Mouse (Mus musculus) intestine, postnatal 0 days (tissue): Measurements from ENCODE around the gene Pear1. TPM values are rescaled to one million over a fixed set of nuclear protein-coding genes. Genes with fewer than 3 reads are reported as not detected.

Source experiments
- ATAC-seq: fragments of 200-750 bp; cut with Nextera tagmentation; 2 replicates; pipeline ENCODE4 v1.8.0; 2017; ENCODE audit warnings: mild to moderate bottlenecking, moderate TSS enrichment, moderate library complexity
- H3K27ac ChIP-seq: fragments of 300-500 bp; sonication (generic); 2 replicates; pipeline ENCODE4 v1.5.1; 2014; ENCODE audit warnings: mild to moderate bottlenecking, low read depth, low read length, moderate library complexity
- H3K27me3 ChIP-seq: fragments of 300-500 bp; sonication (generic); replicated peaks from 2 replicates; pipeline ENCODE4 v1.6.1; 2014; ENCODE audit warnings: low read length, mixed read lengths; ENCODE audit not compliant: control insufficient read depth, insufficient read depth
- H3K36me3 ChIP-seq: fragments of 300-500 bp; sonication (generic); 2 replicates; pipeline ENCODE4 v1.6.1; 2014; ENCODE audit warnings: mild to moderate bottlenecking, moderate library complexity; ENCODE audit not compliant: control insufficient read depth, insufficient read depth
- H3K4me1 ChIP-seq: fragments of 300-500 bp; sonication (generic); replicated peaks from 2 replicates; pipeline ENCODE4 v1.6.1; 2014; ENCODE audit warnings: antibody characterized with exemption, low read length, mixed read lengths; ENCODE audit not compliant: control insufficient read depth, insufficient read depth
- H3K4me2 ChIP-seq: fragments of 300-500 bp; sonication (generic); replicated peaks from 2 replicates; pipeline ENCODE4 v1.6.1; 2014; ENCODE audit warnings: low read depth, mild to moderate bottlenecking, moderate library complexity
- H3K4me3 ChIP-seq: fragments of 300-500 bp; sonication (generic); 2 replicates; pipeline ENCODE4 v1.5.1; 2014; ENCODE audit warnings: low read depth, low read length
- H3K9ac ChIP-seq: fragments of 300-500 bp; sonication (generic); 2 replicates; pipeline ENCODE4 v1.6.1; 2014; ENCODE audit warnings: mild to moderate bottlenecking, low read depth, low read length
- H3K9me3 ChIP-seq: fragments of 300-500 bp; sonication (generic); 2 replicates; pipeline ENCODE4 v1.6.1; 2016; ENCODE audit warnings: mixed run types; ENCODE audit not compliant: control insufficient read depth
- CTCF ChIP-seq: sonication (generic); IDR thresholded peaks from 2 replicates; pipeline ENCODE4 v1.5.1; 2016; ENCODE audit warnings: low read depth, mild to moderate bottlenecking, control low read depth, antibody characterized with exemption, moderate library complexity
- WGBS: fragments of 180-500 bp; shearing (Covaris S2); extraction: QIAGEN DNeasy Blood & Tissue Kit; methylation state at CpG from one replicate; pipeline ENCODE4 v1.1.7; 2014; 5-methylcytosine and 5-hydroxymethylcytosine counted together
- polyA plus RNA-seq: library from polyadenylated mRNA; unstranded; fragments of >200 nt; fragmentation: Nextera tagmentation; extraction: Ambion mirVana; gene quantifications from 2 replicates; pipeline ENCODE4 v1.2.1, GENCODE M21; 2015

Pear1 gene
- polyA plus RNA-seq, 1 experiment from 2014 or later, result 7.7 TPM

- Histone ChIP-seq H3K9ac (no peak overlapping the region), H3K4me3 (no peak overlapping the region), H3K9me3 (no peaks in the 10 kb centered on the region), H3K4me2 (no peak overlapping the region), H3K27me3 (no peaks in the 10 kb centered on the region), H3K36me3 (no peaks in the 10 kb centered on the region), H3K27ac (no peak overlapping the region), H3K4me1 (no peaks in the 10 kb centered on the region)
- no peak for ATAC-seq
- TF ChIP-seq CTCF, result peak; percentile 61
- WGBS, result 62% methylated on average over 5 of the region's 5 CpGs
Observed at GRCm38 (mm10) chr3:87833482-87833881, 9.4 kb upstream of the Pear1 start.

- ATAC-seq, result no peak
- no peak overlapping the region for H3K4me2 ChIP-seq
- no peaks in the 10 kb centered on the region for H3K9me3 ChIP-seq
- H3K9ac ChIP-seq, result no peak overlapping the region
- no peak overlapping the region for H3K4me3 ChIP-seq
- no peaks in the 10 kb centered on the region for H3K27me3 ChIP-seq
- WGBS, result 85% methylated on average over 7 of the region's 7 CpGs
- no peaks in the 10 kb centered on the region for H3K4me1 ChIP-seq
- no peak for TF ChIP-seq CTCF
- H3K36me3 ChIP-seq, result no peaks in the 10 kb centered on the region
- H3K27ac ChIP-seq, result no peak overlapping the region
Observed at GRCm38 (mm10) chr3:87832109-87832859, 8.2 kb upstream of the Pear1 start.

GRCm38 (mm10) chr3:87829025-87829424 lies 4.9 kb upstream of the Pear1 start:
- Histone ChIP-seq H3K4me3 (no peak overlapping the region), H3K36me3 (no peaks in the 10 kb centered on the region), H3K27ac (no peak overlapping the region), H3K4me2 (no peak overlapping the region), H3K9ac (no peak overlapping the region), H3K4me1 (no peaks in the 10 kb centered on the region), H3K27me3 (no peaks in the 10 kb centered on the region), H3K9me3 (no peaks in the 10 kb centered on the region)
- 41% methylated on average over 10 of the region's 10 CpGs for WGBS
- no peak for ATAC-seq
- TF ChIP-seq CTCF, result no peak

GRCm38 (mm10) chr3:87828435-87828834 lies 4.3 kb upstream of the Pear1 start:
- WGBS, result 45% methylated on average over 4 of the region's 4 CpGs
- no peak overlapping the region for H3K4me2 ChIP-seq
- H3K27me3 ChIP-seq, result no peaks in the 10 kb centered on the region; the same call in 1 of the 2 replicates
- no peak for TF ChIP-seq CTCF
- no peaks in the 10 kb centered on the region for H3K9me3 ChIP-seq
- H3K36me3 ChIP-seq, result no peaks in the 10 kb centered on the region
- ATAC-seq, result no peak
- H3K4me1 ChIP-seq, result no peaks in the 10 kb centered on the region
- no peak overlapping the region for H3K4me3 ChIP-seq
- no peak overlapping the region for H3K27ac ChIP-seq
- H3K9ac ChIP-seq, result no peak overlapping the region

GRCm38 (mm10) chr3:87818226-87818625 lies 5.9 kb downstream of the Pear1 start:
- WGBS, result 70% methylated on average over 12 of the region's 12 CpGs
- TF ChIP-seq CTCF, result no peak
- H3K9ac ChIP-seq, result no peak overlapping the region
- ATAC-seq, result no peak
- peaks cover 3% of the 10 kb centered on the region; the same call in 1 of the 2 replicates for H3K27me3 ChIP-seq
- H3K4me2 ChIP-seq, result no peak overlapping the region
- H3K4me3 ChIP-seq, result no peak overlapping the region
- H3K9me3 ChIP-seq, result no peaks in the 10 kb centered on the region
- H3K27ac ChIP-seq, result no peak overlapping the region
- no peaks in the 10 kb centered on the region for H3K4me1 ChIP-seq
- H3K36me3 ChIP-seq, result no peaks in the 10 kb centered on the region

GRCm38 (mm10) chr3:87816646-87817093 lies 7.4 kb downstream of the Pear1 start:
- Histone ChIP-seq H3K27me3 (peaks cover 3% of the 10 kb centered on the region; the same call in 1 of the 2 replicates), H3K27ac (no peak overlapping the region), H3K9ac (no peak overlapping the region), H3K9me3 (no peaks in the 10 kb centered on the region), H3K4me1 (no peaks in the 10 kb centered on the region), H3K4me3 (no peak overlapping the region), H3K36me3 (no peaks in the 10 kb centered on the region), H3K4me2 (0 out of 2 replicates have a peak overlapping the region, but pooled peaks have one; percentile 4)
- ATAC-seq, result peak; percentile 38; the same call in 1 of the 2 replicates
- TF ChIP-seq CTCF, result peak; percentile 96
- 5% methylated on average over 12 of the region's 12 CpGs for WGBS
